Mouse (Mus musculus) spleen, adult 2 months (tissue): Measurements from ENCODE around the gene Myh15.

Experiments used
- CTCF ChIP-seq: fragments of 200-500 bp; IDR thresholded peaks from 2 replicates; pipeline ENCODE4 v1.5.1; 2011; ENCODE audit warnings: mild to moderate bottlenecking, inconsistent platforms; ENCODE audit not compliant: insufficient read depth, insufficient read length, insufficient replicate concordance; ENCODE audit errors: extremely low read depth
- POLR2A ChIP-seq: fragments of 200-500 bp; IDR thresholded peaks from 2 replicates; pipeline ENCODE4 v1.6.1; 2011; ENCODE audit warnings: low read depth, low read length, inconsistent platforms

- no peak for TF ChIP-seq POLR2A
- no peak for TF ChIP-seq CTCF
These were observed 21.4 kb upstream of the Myh15 start for GRCm38 (mm10) chr16:49035852-49036251.
